Mouse (Mus musculus): ENCODE data around the gene Mzf1. TPM values are rescaled to one million over a fixed set of nuclear protein-coding genes. Genes with fewer than 3 reads are reported as not detected.
A peak's percentile ranks its signal among the peaks of the same experiment; 100 is the strongest.

Gene Mzf1
- total and polyA plus RNA-seq, 3 experiments = 0.77 to 2.4 TPM; not detected in 1

DNA sequence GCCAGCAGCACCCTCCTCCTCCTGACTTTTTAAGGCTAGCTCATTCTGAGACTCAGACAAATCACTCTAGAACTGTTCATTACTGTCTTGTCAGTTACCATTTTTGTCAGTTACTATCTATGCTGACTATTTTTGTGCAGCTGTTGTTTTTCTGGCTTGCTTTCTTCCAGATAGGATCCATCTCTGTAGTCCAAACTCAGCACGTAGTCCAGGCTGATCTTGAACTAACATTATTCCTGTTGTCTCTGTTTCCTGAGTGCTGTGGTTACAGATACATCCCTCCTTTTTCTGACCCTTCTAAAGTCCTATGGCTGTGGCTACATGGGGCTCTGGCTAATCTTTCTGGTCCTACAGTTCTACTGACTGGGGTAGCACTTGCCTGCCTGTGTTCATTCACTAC lies 15.4 kb downstream of the Mzf1 start:
- Histone ChIP-seq H3K4me3 (ENCODE audit: control insufficient read depth in 1 of 2, insufficient read depth in 1 of 2, low read depth in 2 of 2, low read length in 2 of 2) (peak overlapping the region; percentile 64 to 97; a peak in 3 of 4 replicates), H3K79me2 (ENCODE audit: control insufficient read depth, insufficient read depth, low read length, poor library complexity) (peaks cover 25% of the 10 kb centered on the region), H3K27me3 (ENCODE audit: control insufficient read depth in 1 of 2, insufficient read depth in 2 of 2, low read length in 2 of 2) (no peaks in the 10 kb centered on the region), H3K36me3 (ENCODE audit: control insufficient read depth in 1 of 2, insufficient read depth in 2 of 2, low read length in 2 of 2) (peaks cover 0 to 11% of the 10 kb centered on the region in 2 experiments; a peak in 2 of 4 replicates), H3K27ac (ENCODE audit: control insufficient read depth, low read depth, low read length) (peak overlapping the region; percentile 98), H3K9me3 (replicated peaks; ENCODE audit: insufficient read depth, low read length) (no peaks in the 10 kb centered on the region), H3K9ac (ENCODE audit: control insufficient read depth, low read depth, low read length, poor library complexity, severe bottlenecking) (peak overlapping the region; percentile 98), H3K4me1 (ENCODE audit: control insufficient read depth in 1 of 2, insufficient read depth in 2 of 2, low read length in 2 of 2) (peaks cover 5 to 18% of the 10 kb centered on the region in 2 experiments; a peak in 3 of 4 replicates)
- no peak for TF ChIP-seq MAX (IDR thresholded peaks at IDR 0.05; ENCODE audit: low read length)
- peak in 1 of 2 experiments; percentile 44; a peak in 1 of 4 replicates for TF ChIP-seq EP300 (IDR thresholded peaks at IDR 0.05; ENCODE audit: low read depth in 1 of 2, low read length in 2 of 2)
- TF ChIP-seq BHLHE40 (IDR thresholded peaks at IDR 0.05; ENCODE audit: borderline replicate concordance, low read depth, low read length) = no peak
- DNase-seq (ENCODE audit: low read depth, low spot score) = no peak

DNA sequence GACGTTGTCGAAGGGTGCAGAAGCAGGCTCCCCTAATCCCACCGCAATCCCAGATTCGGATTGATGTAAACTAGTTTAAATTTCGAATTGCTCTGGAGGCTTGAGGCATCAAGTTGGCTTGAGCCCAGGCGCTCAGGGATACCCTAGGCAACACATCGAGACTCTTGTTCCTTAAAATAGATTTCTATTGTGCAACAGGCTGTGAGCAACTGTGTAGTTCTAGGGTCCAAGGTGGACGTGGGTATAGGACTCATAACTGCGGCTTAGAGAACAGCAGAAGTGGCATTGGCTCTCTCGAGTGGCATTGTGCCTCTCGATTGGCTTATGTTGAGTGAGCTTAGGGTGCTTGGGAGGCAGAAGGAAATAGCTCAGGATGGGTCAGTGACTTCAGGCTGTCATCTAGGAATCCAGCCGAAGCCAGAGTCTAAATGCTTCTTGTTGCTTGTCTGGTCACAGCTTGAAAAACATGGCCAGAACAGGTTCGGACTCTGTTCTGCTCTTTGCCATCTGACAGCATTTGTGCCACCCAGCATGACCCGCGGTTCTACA lies 15.9 kb downstream of the Mzf1 start:
- Histone ChIP-seq H3K36me3 (ENCODE audit: control insufficient read depth in 1 of 2, insufficient read depth in 2 of 2, low read length in 2 of 2) (peaks cover 0 to 11% of the 10 kb centered on the region in 2 experiments; a peak in 2 of 4 replicates), H3K9me3 (replicated peaks; ENCODE audit: insufficient read depth, low read length) (no peaks in the 10 kb centered on the region), H3K9ac (ENCODE audit: control insufficient read depth, low read depth, low read length, poor library complexity, severe bottlenecking) (peak overlapping the region; percentile 98), H3K4me1 (ENCODE audit: control insufficient read depth in 1 of 2, insufficient read depth in 2 of 2, low read length in 2 of 2) (peaks cover 5 to 20% of the 10 kb centered on the region in 2 experiments; a peak in 3 of 4 replicates), H3K27ac (ENCODE audit: control insufficient read depth, low read depth, low read length) (peak overlapping the region; percentile 98), H3K27me3 (ENCODE audit: control insufficient read depth in 1 of 2, insufficient read depth in 2 of 2, low read length in 2 of 2) (no peaks in the 10 kb centered on the region), H3K4me3 (ENCODE audit: control insufficient read depth in 1 of 2, insufficient read depth in 1 of 2, low read depth in 2 of 2, low read length in 2 of 2) (peak overlapping the region; percentile 64 to 97), H3K79me2 (ENCODE audit: control insufficient read depth, insufficient read depth, low read length, poor library complexity) (peaks cover 25% of the 10 kb centered on the region)
- DNase-seq (ENCODE audit: low read depth, low spot score) = peak; percentile 69
- no peak for TF ChIP-seq ETS1 (IDR thresholded peaks at IDR 0.05; ENCODE audit: low read depth, low read length)
- TF ChIP-seq TBP (IDR thresholded peaks at IDR 0.05; ENCODE audit: low read depth, low read length) = no peak
- TF ChIP-seq RCOR1 (IDR thresholded peaks at IDR 0.05; ENCODE audit: low read depth, low read length) = no peak
- TF ChIP-seq ZNF384 (IDR thresholded peaks at IDR 0.05; ENCODE audit: low read depth, low read length) = no peak
- TF ChIP-seq E2F4 (IDR thresholded peaks at IDR 0.05; ENCODE audit: borderline replicate concordance, low read depth, low read length) = no peak
- TF ChIP-seq POLR2AphosphoS5 (IDR thresholded peaks at IDR 0.05; ENCODE audit: borderline replicate concordance, low read depth, low read length) = no peak
- no peak for TF ChIP-seq MAX (IDR thresholded peaks at IDR 0.05; ENCODE audit: low read length)
- no peak for TF ChIP-seq JUND (IDR thresholded peaks at IDR 0.05; ENCODE audit: low read depth, low read length)
- TF ChIP-seq UBTF (IDR thresholded peaks at IDR 0.05; ENCODE audit: borderline replicate concordance, insufficient read depth, low read depth, low read length) = no peak
- TF ChIP-seq MXI1 (IDR thresholded peaks at IDR 0.05; ENCODE audit: low read depth, low read length) = no peak
- no peak for TF ChIP-seq SMC3 (IDR thresholded peaks at IDR 0.05; ENCODE audit: low read depth, low read length)
- TF ChIP-seq MEF2A (IDR thresholded peaks at IDR 0.05; ENCODE audit: extremely low read depth, insufficient replicate concordance, low read depth, low read length, poor library complexity, severe bottlenecking) = no peak
- TF ChIP-seq CHD1 (IDR thresholded peaks at IDR 0.05; ENCODE audit: low read depth, low read length) = no peak
- no peak for TF ChIP-seq HCFC1 (IDR thresholded peaks at IDR 0.05; ENCODE audit: low read depth, low read length)
- TF ChIP-seq ELF1 (IDR thresholded peaks at IDR 0.05; ENCODE audit: low read depth, low read length) = no peak
- TF ChIP-seq MAZ (IDR thresholded peaks at IDR 0.05; ENCODE audit: low read depth, low read length) = no peak
